Mouse (Mus musculus) cerebellum, adult 11-12 months (tissue): ENCODE data around the gene Gm8764.
"Not testable (repeated sequence)": the region's sequence is repeated elsewhere in the genome, so short reads cannot be mapped to it uniquely, and the experiment has no call there.

Experiments used
- DNase-seq: peaks from one replicate; pipeline ENCODE4 v3.0.0; 2022

Gene Gm8764

DNA sequence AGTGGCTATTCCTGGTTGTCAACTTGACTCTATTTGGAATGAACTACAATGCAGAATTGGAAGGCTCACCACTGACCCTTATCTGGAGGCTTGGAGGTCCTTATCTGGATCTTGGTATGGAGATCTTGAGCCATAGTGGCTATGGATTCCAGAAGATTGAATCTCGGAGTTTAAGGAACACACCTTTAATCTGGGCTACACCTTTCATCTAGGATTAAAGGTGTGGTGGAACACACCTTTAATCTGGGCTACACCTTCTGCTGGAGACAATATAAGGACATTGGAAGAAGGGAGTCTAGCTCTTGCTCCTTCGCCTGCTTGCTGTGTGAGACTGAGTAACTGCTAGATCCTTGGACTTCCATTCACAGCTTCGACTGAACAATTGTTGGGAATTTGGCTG lies at the start of gene Gm8764:
Gene Gm8764 (plus strand): TSS at position 301 of the 400 bp plus-strand sequence.
- not testable (repeated sequence) for DNase-seq

DNA sequence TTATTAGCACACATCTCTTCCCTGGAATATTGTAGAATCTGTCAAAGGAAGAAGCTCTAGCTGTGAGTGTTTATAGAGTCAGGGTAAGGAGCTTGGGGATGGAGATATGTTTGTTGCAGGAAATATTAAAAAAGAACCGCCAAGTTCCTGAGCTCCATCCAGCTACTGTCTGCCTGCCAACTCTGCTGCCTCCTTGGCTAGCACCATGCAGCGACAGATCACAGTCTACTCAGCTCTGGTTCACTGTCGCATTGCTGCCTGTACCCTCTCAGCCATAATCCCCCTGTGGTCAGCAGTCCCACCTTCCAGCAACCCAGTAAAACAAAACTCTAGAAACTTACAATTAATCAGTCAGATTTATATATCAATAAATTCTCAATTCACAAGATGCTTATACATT lies 49.8 kb upstream of the Gm8764 start:
- no peak for DNase-seq

DNA sequence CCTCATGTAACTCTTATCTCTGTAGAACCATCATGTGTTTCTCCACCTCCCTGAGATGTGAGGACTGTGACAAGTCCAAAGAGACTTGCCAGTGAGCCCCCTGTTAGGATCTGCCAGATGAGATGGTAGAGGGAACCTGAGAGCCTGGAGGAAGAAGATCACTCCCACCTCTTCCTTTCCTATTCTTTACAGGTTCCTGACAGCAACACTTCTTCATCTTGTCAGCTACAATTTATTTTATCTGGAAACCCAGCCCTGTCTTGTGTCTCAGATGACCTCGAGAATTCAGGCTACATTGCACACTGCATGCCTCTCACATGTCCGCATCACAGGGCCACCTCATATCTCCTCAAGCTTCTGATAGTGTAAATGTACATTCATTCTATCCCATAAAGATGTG lies 41.5 kb upstream of the Gm8764 start:
- no peak for DNase-seq

DNA sequence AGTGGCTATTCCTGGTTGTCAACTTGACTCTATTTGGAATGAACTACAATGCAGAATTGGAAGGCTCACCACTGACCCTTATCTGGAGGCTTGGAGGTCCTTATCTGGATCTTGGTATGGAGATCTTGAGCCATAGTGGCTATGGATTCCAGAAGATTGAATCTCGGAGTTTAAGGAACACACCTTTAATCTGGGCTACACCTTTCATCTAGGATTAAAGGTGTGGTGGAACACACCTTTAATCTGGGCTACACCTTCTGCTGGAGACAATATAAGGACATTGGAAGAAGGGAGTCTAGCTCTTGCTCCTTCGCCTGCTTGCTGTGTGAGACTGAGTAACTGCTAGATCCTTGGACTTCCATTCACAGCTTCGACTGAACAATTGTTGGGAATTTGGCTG lies 17.1 kb upstream of the Gm8764 start, which contains the start of gene Gm21293:
Gene Gm21293 (plus strand): TSS at position 301 of the 400 bp plus-strand sequence.
- not testable (repeated sequence) for DNase-seq

GRCm38 (mm10) chr10:104151197-104151596 lies 8.6 kb upstream of the Gm8764 start, which contains the start of gene Gm6763:
Gene Gm6763 (plus strand): TSS chr10:104151497.
- DNase-seq, result not testable (repeated sequence)

GRCm38 (mm10) chr10:104168215-104168614 lies 8.4 kb downstream of the Gm8764 start, which contains the start of gene Gm21304:
Gene Gm21304 (plus strand): TSS chr10:104168515.
- not testable (repeated sequence) for DNase-seq

DNA sequence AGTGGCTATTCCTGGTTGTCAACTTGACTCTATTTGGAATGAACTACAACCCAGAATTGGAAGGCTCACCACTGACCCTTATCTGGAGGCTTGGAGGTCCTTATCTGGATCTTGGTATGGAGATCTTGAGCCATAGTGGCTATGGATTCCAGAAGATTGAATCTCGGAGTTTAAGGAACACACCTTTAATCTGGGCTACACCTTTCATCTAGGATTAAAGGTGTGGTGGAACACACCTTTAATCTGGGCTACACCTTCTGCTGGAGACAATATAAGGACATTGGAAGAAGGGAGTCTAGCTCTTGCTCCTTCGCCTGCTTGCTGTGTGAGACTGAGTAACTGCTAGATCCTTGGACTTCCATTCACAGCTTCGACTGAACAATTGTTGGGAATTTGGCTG lies 16.9 kb downstream of the Gm8764 start, which contains the start of gene Gm21312:
Gene Gm21312 (plus strand): TSS at position 301 of the 400 bp plus-strand sequence.
- not testable (repeated sequence) for DNase-seq

- not testable (repeated sequence) for DNase-seq
Observed at GRCm38 (mm10) chr10:104185233-104185632, 25.4 kb downstream of the Gm8764 start, which contains the start of gene Gm20765. Gene Gm20765 (plus strand): TSS chr10:104185533.

- DNase-seq, result not testable (repeated sequence)
Observed at GRCm38 (mm10) chr10:104193742-104194141, 33.9 kb downstream of the Gm8764 start, which contains the start of gene Gm4340. Gene Gm4340 (plus strand): TSS chr10:104194042.

DNA sequence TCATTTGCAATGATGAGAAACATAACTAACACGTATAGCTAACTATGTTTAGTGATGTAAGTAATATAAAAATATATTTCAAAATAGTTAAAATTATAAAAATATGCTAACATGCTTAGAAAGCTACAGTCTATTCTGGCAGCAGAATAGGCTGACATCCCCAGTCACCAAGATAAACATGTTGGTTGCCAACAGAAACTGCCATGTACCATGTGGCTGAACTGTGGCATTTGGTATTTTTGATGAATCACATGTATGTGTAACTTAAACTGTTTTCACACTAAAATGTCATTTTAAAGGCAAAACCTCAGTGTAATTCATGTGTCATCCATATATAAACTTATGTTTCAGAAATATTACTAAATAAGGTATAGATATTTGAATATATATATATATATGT lies 49.8 kb downstream of the Gm8764 start:
- no peak for DNase-seq

DNA sequence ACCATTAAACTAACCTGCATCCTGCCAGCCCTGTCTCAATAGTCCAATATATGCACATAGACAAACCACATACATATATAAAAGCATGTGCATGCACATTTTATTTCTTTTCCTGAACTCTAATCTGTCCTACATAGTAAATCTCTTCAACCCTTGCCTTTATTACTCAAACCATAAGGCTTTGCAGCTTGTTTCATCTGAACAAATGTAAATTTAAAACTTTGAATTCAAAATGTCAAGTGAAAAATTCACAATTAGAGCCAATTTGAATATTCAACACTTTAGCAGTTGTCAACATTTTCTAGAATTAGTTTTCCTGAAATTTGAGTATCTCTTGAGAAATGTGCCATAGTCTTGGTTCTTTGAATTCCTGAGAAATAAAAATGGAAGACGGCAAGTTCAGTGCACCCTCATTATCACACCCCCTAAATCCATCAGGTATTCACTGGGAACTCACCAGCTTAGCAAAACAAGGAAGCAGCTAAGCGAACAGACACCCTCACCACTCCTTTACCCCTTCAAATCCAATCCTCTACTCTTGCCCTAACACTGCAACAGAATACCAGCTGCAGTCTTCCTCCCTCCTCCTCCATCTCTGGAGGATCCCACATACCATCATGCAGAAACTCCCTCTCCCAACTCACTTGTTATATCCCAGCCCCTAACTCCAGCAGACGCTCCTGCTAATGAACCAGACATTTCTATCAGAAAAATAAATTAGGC lies 50.6 kb downstream of the Gm8764 start:
- no peak for DNase-seq
